ENCODE assay signal across 15 mouse cellular contexts in genomic region chr19:23342782-23343181, GRCm38 (mm10).
"Had no signal": no experiment of that assay in that cellular context is flagged by ENCODE, and none has a peak within 500 bp of the region (broad histone marks: within the 10 kb centered on the region; RNA-seq: fewer than 3 reads in every experiment).

No protein-coding gene starts in this region.

- H3K27ac ChIP-seq: neural tube, embryonic 15.5 days; stomach, embryonic 15.5 days; stomach, postnatal 0 days had no signal

- H3K4me3 ChIP-seq: neural tube, embryonic 15.5 days; stomach, embryonic 15.5 days had no signal

- H3K36me3 ChIP-seq: neural tube, embryonic 15.5 days; stomach, embryonic 15.5 days had no signal

- H3K4me2 ChIP-seq: neural tube, embryonic 15.5 days; stomach, embryonic 15.5 days had no signal

- H3K27me3 ChIP-seq: neural tube, embryonic 15.5 days; stomach, embryonic 15.5 days had no signal

- H3K9ac ChIP-seq: neural tube, embryonic 15.5 days; stomach, embryonic 15.5 days had no signal

- H3K9me3 ChIP-seq: neural tube, embryonic 15.5 days; stomach, embryonic 15.5 days had no signal

- H3K4me1 ChIP-seq: neural tube, embryonic 15.5 days; stomach, embryonic 15.5 days had no signal

- DNase-seq: retina, postnatal 1 day; right cerebral cortex, adult 18-20 months; right cerebral cortex, postnatal 14 days; right cerebral cortex, postnatal 25 days; right cerebral cortex, postnatal 4 days; spleen, adult 18-20 months; thymus, adult 18-20 months; thymus, adult 2 months; thymus, postnatal 14 days; thymus, postnatal 25 days; thymus, postnatal 36 days; thymus, postnatal 4 days had no signal
